Mouse (Mus musculus) embryonic facial prominence, embryonic 14.5 days (tissue): ENCODE measurements around the gene Sgms1. TPM values are rescaled to one million over a fixed set of nuclear protein-coding genes. Genes with fewer than 3 reads are reported as not detected.

Source experiments
- ATAC-seq: fragments of 200-750 bp; cut with Nextera tagmentation; 2 replicates; pipeline ENCODE4 v1.8.0; 2017; ENCODE audit warnings: low read depth, moderate number of reproducible peaks, moderate TSS enrichment
- DNase-seq: peaks from one replicate; pipeline ENCODE4 v3.0.0-alpha.2; 2015; ENCODE audit warnings: low spot score
- H3K27ac ChIP-seq: fragments of 300-500 bp; sonication (generic); replicated peaks from 2 replicates; pipeline ENCODE4 v1.5.1; 2014; ENCODE audit warnings: low read depth, mild to moderate bottlenecking, low read length, moderate library complexity
- H3K27me3 ChIP-seq: fragments of 300-500 bp; sonication (generic); replicated peaks from 2 replicates; pipeline ENCODE4 v1.6.1; 2014; ENCODE audit warnings: low read length; ENCODE audit not compliant: control insufficient read depth, insufficient read depth
- H3K36me3 ChIP-seq: fragments of 300-500 bp; sonication (generic); 2 replicates; pipeline ENCODE4 v1.6.1; 2014; ENCODE audit warnings: low read length, mixed read lengths; ENCODE audit not compliant: control insufficient read depth, insufficient read depth
- H3K4me1 ChIP-seq: fragments of 300-500 bp; sonication (generic); 2 replicates; pipeline ENCODE4 v1.6.1; 2014; ENCODE audit warnings: antibody characterized with exemption, low read length; ENCODE audit not compliant: control insufficient read depth, insufficient read depth
- H3K4me2 ChIP-seq: fragments of 300-500 bp; sonication (generic); 2 replicates; pipeline ENCODE4 v1.6.1; 2014; ENCODE audit warnings: low read depth, mild to moderate bottlenecking, low read length, moderate library complexity, mixed read lengths
- H3K4me3 ChIP-seq: fragments of 300-500 bp; sonication (generic); 2 replicates; pipeline ENCODE4 v1.5.1; 2014; ENCODE audit warnings: low read depth, mild to moderate bottlenecking, low read length
- H3K9ac ChIP-seq: fragments of 300-500 bp; sonication (generic); 2 replicates; pipeline ENCODE4 v1.6.1; 2014; ENCODE audit warnings: low read depth, mild to moderate bottlenecking, low read length, moderate library complexity, mixed read lengths
- H3K9me3 ChIP-seq: fragments of 300-500 bp; sonication (generic); 2 replicates; pipeline ENCODE4 v1.6.1; 2016; ENCODE audit warnings: low read length; ENCODE audit not compliant: control insufficient read depth
- WGBS: fragments of 180-500 bp; shearing (Covaris S2); extraction: QIAGEN DNeasy Blood & Tissue Kit; methylation state at CpG from one replicate; pipeline ENCODE4 v1.1.7; 2014; 5-methylcytosine and 5-hydroxymethylcytosine counted together
- polyA plus RNA-seq: library from polyadenylated mRNA; unstranded; fragments of >200 nt; fragmentation: Nextera tagmentation; extraction: Ambion mirVana; gene quantifications from 2 replicates; pipeline ENCODE4 v1.2.1, GENCODE M21; 2014

Sgms1 gene
- polyA plus RNA-seq, 1 experiment from 2014 or later, result 29.7 TPM

DNA sequence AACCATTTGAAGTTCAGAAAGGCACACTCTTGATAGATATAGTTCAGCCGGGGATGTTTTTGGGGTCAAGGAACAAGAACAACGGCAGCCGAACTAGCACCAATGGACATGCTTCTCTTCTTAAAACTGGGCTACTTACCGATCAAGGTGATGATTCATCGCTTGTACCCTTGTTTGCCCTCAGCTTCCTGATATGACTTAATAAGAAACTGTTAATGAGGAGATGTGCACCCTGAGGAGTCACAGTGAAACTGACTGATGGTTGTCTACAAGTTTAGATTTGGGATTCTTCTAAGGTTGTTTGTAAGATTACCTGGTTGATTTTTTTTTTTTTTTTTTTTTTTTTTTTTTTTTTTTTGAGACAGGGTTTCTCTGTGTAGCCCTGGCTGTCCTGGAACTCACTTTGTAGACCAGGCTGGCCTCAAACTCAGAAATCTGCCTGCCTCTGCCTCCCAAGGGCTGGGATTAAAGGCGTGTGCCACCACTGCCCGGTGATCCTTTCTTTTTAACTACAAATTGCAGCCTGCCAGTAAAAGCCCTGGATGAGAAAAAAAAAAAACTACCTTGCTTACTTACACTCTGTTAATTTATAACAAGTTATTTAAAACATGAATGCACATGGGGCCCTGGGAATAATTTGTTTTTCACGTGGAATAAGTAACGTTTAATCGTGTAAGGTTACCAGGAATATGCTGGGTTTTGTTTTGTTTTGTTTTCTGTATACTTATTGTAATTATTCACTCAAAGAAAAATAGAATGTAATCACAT, 126.5 kb downstream of the Sgms1 start:
- H3K4me2 ChIP-seq, result no peak overlapping the region
- 90% methylated on average over 10 of the region's 10 CpGs for WGBS
- no peaks in the 10 kb centered on the region for H3K36me3 ChIP-seq
- DNase-seq (no peak), ATAC-seq (no peak)
- H3K4me3 ChIP-seq, result no peak overlapping the region
- no peak overlapping the region for H3K9ac ChIP-seq
- no peak overlapping the region for H3K27ac ChIP-seq
- no peaks in the 10 kb centered on the region for H3K27me3 ChIP-seq
- H3K4me1 ChIP-seq, result peaks cover 4% of the 10 kb centered on the region; the same call in 1 of the 2 replicates
- no peaks in the 10 kb centered on the region for H3K9me3 ChIP-seq

GRCm38 (mm10) chr19:32260869-32261688, 128.4 kb downstream of the Sgms1 start:
- Histone ChIP-seq H3K4me3 (no peak overlapping the region), H3K9me3 (no peaks in the 10 kb centered on the region), H3K27ac (no peak overlapping the region), H3K4me1 (peaks cover 6% of the 10 kb centered on the region), H3K27me3 (no peaks in the 10 kb centered on the region), H3K4me2 (no peak overlapping the region), H3K36me3 (no peaks in the 10 kb centered on the region), H3K9ac (no peak overlapping the region)
- WGBS, result 40% methylated on average over 8 of the region's 8 CpGs
- ATAC-seq (peak; percentile 65; the same call in 1 of the 2 replicates), DNase-seq (no peak)

- WGBS, result 95% methylated on average over 2 of the region's 2 CpGs
- ATAC-seq, result no peak
Observed at GRCm38 (mm10) chr19:32259830-32260229, 129.7 kb downstream of the Sgms1 start.

DNA sequence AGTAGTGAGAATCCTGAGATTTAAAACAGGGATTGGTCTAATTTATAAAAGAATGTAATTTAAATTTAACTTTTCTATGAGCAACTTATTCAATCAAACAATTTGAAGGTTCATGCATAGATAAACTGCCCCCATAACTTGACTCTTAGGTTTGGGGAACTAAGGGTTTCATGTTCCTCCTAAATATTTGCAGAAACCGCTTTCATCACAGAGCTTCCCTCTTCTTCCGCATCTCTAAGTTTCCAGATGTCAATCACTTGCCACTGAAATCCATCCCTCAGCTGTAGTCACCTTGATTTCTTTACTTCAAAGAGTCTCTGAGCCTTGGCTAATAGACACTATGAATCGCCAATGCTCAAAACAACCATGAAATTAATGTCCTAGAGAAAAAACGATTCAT, 130.5 kb downstream of the Sgms1 start:
- DNase-seq, result no peak
- no peak for ATAC-seq
- H3K9ac ChIP-seq, result no peak overlapping the region
- H3K27ac ChIP-seq, result no peak overlapping the region
- no peaks in the 10 kb centered on the region for H3K36me3 ChIP-seq
- H3K27me3 ChIP-seq, result no peaks in the 10 kb centered on the region
- 61% methylated on average over 4 of the region's 4 CpGs for WGBS
- H3K4me2 ChIP-seq, result no peak overlapping the region
- no peaks in the 10 kb centered on the region for H3K9me3 ChIP-seq
- H3K4me3 ChIP-seq, result no peak overlapping the region
- H3K4me1 ChIP-seq, result peaks cover 21% of the 10 kb centered on the region

More at GRCm38 (mm10) chr19:32259830-32260229, 129.7 kb downstream of the Sgms1 start:
- no peaks in the 10 kb centered on the region for H3K9me3 ChIP-seq
- no peak overlapping the region for H3K27ac ChIP-seq
- no peak overlapping the region for H3K9ac ChIP-seq
- H3K4me2 ChIP-seq, result no peak overlapping the region
- no peaks in the 10 kb centered on the region for H3K27me3 ChIP-seq
- DNase-seq, result no peak
- H3K4me3 ChIP-seq, result no peak overlapping the region
- H3K4me1 ChIP-seq, result peaks cover 17% of the 10 kb centered on the region
- H3K36me3 ChIP-seq, result no peaks in the 10 kb centered on the region

- Histone ChIP-seq H3K4me3 (no peak overlapping the region), H3K4me1 (peaks cover 21% of the 10 kb centered on the region), H3K4me2 (no peak overlapping the region), H3K36me3 (no peaks in the 10 kb centered on the region), H3K27me3 (no peaks in the 10 kb centered on the region), H3K9me3 (no peaks in the 10 kb centered on the region), H3K27ac (no peak overlapping the region), H3K9ac (no peak overlapping the region)
- 76% methylated on average over 5 of the region's 5 CpGs for WGBS
- no peak for ATAC-seq
- DNase-seq, result no peak
Observed at GRCm38 (mm10) chr19:32258146-32258545, 131.4 kb downstream of the Sgms1 start.

DNA sequence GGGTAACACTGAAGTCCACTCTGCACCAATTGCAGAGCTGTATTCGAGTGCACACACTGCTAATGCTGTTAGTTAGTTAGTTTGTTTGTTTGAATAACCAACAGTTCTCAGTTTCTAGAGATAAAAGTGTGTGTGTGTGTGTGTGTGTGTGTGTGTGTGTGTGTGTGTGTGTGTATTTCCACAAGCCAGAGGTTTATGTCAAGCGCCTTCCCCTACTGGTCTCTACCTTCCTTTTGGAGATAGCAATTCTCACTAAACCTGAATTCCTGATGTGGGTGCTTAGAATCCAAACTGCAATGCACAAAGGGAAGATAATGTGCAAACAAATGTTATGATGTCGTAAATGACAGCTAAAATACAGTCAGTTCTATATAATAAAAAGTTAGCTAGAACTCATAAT, 131.9 kb downstream of the Sgms1 start:
- ATAC-seq (no peak), DNase-seq (no peak)
- Histone ChIP-seq H3K4me3 (no peak overlapping the region), H3K27me3 (no peaks in the 10 kb centered on the region), H3K9me3 (no peaks in the 10 kb centered on the region), H3K4me1 (peaks cover 21% of the 10 kb centered on the region), H3K9ac (no peak overlapping the region), H3K27ac (no peak overlapping the region), H3K36me3 (no peaks in the 10 kb centered on the region), H3K4me2 (no peak overlapping the region)
- 93% methylated on average over 3 of the region's 3 CpGs for WGBS

DNA sequence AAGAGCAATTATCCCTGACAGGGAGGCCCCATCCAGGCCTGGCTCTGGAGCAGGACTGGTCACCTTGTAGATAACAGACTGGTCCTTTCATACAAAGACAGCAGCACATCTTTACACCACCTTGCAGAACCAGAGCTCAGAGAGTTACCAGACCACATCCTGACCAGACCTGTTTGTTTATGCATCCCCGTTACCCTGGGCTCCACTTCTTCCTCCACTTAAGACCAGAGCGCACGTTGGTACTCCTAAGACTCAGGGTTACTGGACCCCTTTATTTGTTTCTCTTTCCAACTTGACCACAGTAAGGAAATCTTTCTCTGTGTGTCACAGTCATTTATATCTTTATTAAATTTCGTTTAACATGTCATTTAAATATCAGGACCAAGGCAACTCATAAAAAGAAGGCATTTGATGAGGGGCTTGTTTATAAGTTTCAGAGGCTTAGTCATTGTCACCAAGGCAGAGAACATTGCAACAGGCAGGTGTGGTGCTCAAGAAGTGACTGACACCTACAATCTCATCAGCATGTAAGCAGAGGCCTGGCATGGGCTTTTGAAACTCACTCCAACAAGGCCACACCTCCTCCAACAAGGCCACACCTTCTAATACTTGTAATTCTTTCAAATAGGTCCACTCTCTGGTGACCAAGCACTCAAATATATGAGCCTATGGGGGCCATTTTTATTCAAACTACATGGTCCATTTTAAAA, 132.7 kb downstream of the Sgms1 start:
- 68% methylated on average over 4 of the region's 4 CpGs for WGBS
- Histone ChIP-seq H3K4me3 (no peak overlapping the region), H3K4me2 (no peak overlapping the region), H3K27me3 (no peaks in the 10 kb centered on the region), H3K4me1 (peaks cover 21% of the 10 kb centered on the region), H3K9ac (no peak overlapping the region), H3K9me3 (no peaks in the 10 kb centered on the region), H3K36me3 (no peaks in the 10 kb centered on the region), H3K27ac (no peak overlapping the region)
- DNase-seq, result no peak
- ATAC-seq, result no peak

GRCm38 (mm10) chr19:32255429-32256185, 133.9 kb downstream of the Sgms1 start:
- no peak for ATAC-seq
- DNase-seq, result no peak
- H3K4me3 ChIP-seq, result no peak overlapping the region
- H3K9ac ChIP-seq, result no peak overlapping the region
- no peaks in the 10 kb centered on the region for H3K27me3 ChIP-seq
- peaks cover 16% of the 10 kb centered on the region for H3K4me1 ChIP-seq
- peak overlapping the region; percentile 48; the same call in 1 of the 2 replicates for H3K27ac ChIP-seq
- H3K4me2 ChIP-seq, result no peak overlapping the region
- 38% methylated on average over 6 of the region's 6 CpGs for WGBS
- H3K36me3 ChIP-seq, result no peaks in the 10 kb centered on the region
- H3K9me3 ChIP-seq, result no peaks in the 10 kb centered on the region
